Mouse (Mus musculus) liver, embryonic 14.5 days (tissue): Measurements from ENCODE around the gene Surf4. TPM values are rescaled to one million over a fixed set of nuclear protein-coding genes. Genes with fewer than 3 reads are reported as not detected.

Experiments
- ATAC-seq: fragments of 200-750 bp; cut with Nextera tagmentation; 2 replicates; pipeline ENCODE4 v1.8.0; 2017; ENCODE audit warnings: moderate number of reproducible peaks, mild to moderate bottlenecking, moderate library complexity; ENCODE audit not compliant: insufficient read depth
- DNase-seq, 3 experiments: peaks; one replicate each; pipeline ENCODE4 v3.0.0-alpha.2; 2012 to 2013; ENCODE audit warnings: low read depth in 3 of 3, low spot score in 3 of 3
- H3K27ac ChIP-seq: fragments of 300-500 bp; sonication (generic); 2 replicates; pipeline ENCODE4 v1.5.1; 2014; ENCODE audit warnings: moderate library complexity, mild to moderate bottlenecking, control low read depth, inconsistent platforms
- H3K27me3 ChIP-seq: fragments of 300-500 bp; sonication (generic); 2 replicates; pipeline ENCODE4 v1.6.1; 2014; ENCODE audit warnings: mild to moderate bottlenecking, low read length, moderate library complexity; ENCODE audit not compliant: control insufficient read depth, insufficient read depth
- H3K36me3 ChIP-seq: fragments of 300-500 bp; sonication (generic); replicated peaks from 2 replicates; pipeline ENCODE4 v1.6.1; 2014; ENCODE audit warnings: low read depth; ENCODE audit not compliant: control insufficient read depth, insufficient read depth
- H3K4me1 ChIP-seq, 2 experiments: fragments of 200-500 bp in 1 of 2; fragments of 300-500 bp in 1 of 2; sonication (generic) in 1 of 2; replicated peaks; 2 replicates each; pipeline ENCODE4 v1.6.1; 2012 to 2014; ENCODE audit warnings: antibody characterized with exemption in 1 of 2, inconsistent platforms in 1 of 2, low read length in 1 of 2; ENCODE audit not compliant: control insufficient read depth in 2 of 2, insufficient read depth in 2 of 2
- H3K4me2 ChIP-seq: fragments of 300-500 bp; sonication (generic); 2 replicates; pipeline ENCODE4 v1.6.1; 2014; ENCODE audit warnings: low read depth, mild to moderate bottlenecking, control low read depth, moderate library complexity
- H3K4me3 ChIP-seq, 2 experiments: fragments of 200-500 bp in 1 of 2; fragments of 300-500 bp in 1 of 2; sonication (generic) in 1 of 2; 2 replicates each; pipeline ENCODE4 v1.5.1; 2012 to 2014; ENCODE audit warnings: low read depth in 2 of 2, low read length in 2 of 2, mild to moderate bottlenecking in 2 of 2, control low read depth in 1 of 2, inconsistent platforms in 1 of 2, moderate library complexity in 1 of 2; ENCODE audit not compliant: insufficient read depth in 1 of 2
- H3K9ac ChIP-seq: fragments of 300-500 bp; sonication (generic); replicated peaks from 2 replicates; pipeline ENCODE4 v1.6.1; 2014; ENCODE audit warnings: mild to moderate bottlenecking, control low read depth, moderate library complexity
- H3K9me3 ChIP-seq: fragments of 300-500 bp; sonication (generic); 2 replicates; pipeline ENCODE4 v1.6.1; 2016; ENCODE audit warnings: low read length, mixed read lengths; ENCODE audit not compliant: control insufficient read depth
- CTCF ChIP-seq: IDR thresholded peaks from 2 replicates; pipeline ENCODE4 v1.5.1; 2016; ENCODE audit warnings: antibody characterized with exemption, low read depth, control low read depth
- EP300 ChIP-seq: IDR thresholded peaks from 2 replicates; pipeline ENCODE4 v1.6.1; 2016; ENCODE audit warnings: antibody characterized with exemption, low read depth
- WGBS: fragments of 180-500 bp; shearing (Covaris S2); extraction: QIAGEN DNeasy Blood & Tissue Kit; methylation state at CpG from one replicate; pipeline ENCODE4 v1.1.7; 2014; ENCODE audit not compliant: insufficient replicate concordance; 5-methylcytosine and 5-hydroxymethylcytosine counted together
- polyA plus RNA-seq, 2 experiments: library from polyadenylated mRNA; depleted of rRNA in 1 of 2; stranded (reverse) in 1 of 2; unstranded in 1 of 2; fragments of >200 nt; fragmentation: Nextera tagmentation in 1 of 2; extraction: Ambion mirVana in 1 of 2; gene quantifications; 2 replicates each; pipeline versions ENCODE4 v1.2.1 to v1.2.3; 2012 to 2014

Surf4 gene
- polyA plus RNA-seq (2012; rRNA removed): 46.5 and 53.4 TPM in 2 replicates
- polyA plus RNA-seq (2014; fragmentation: Nextera tagmentation; extraction: Ambion mirVana): 80.3 and 83.1 TPM in 2 replicates

- TF ChIP-seq CTCF (no peak), EP300 (no peak)
- peak; percentile 94 for ATAC-seq
- H3K27ac ChIP-seq: peak within 1 kb of the TSS; percentile 11
- no peaks in the 10 kb centered on the region for H3K27me3 ChIP-seq
- H3K4me3 ChIP-seq: peak within 1 kb of the TSS; percentile 76 to 79
- peaks cover 9 to 21% of the 10 kb centered on the region in 2 experiments for H3K4me1 ChIP-seq
- peak; percentile 85 to 87 (median 86) for DNase-seq
- WGBS: under 1% methylated on average over 68 of the region's 70 CpGs
- H3K4me2 ChIP-seq: peak within 1 kb of the TSS; percentile 80
- peaks cover 14% of the 10 kb centered on the region for H3K36me3 ChIP-seq
- H3K9me3 ChIP-seq: no peaks in the 10 kb centered on the region
- H3K9ac ChIP-seq: peak within 1 kb of the TSS; percentile 89
These were observed at the start of gene Surf4, which contains the start of gene Stkld1 for GRCm38 (mm10) chr2:26933304-26934055. Gene Surf4, minus strand, starts transcription at chr2:26933928. Gene Stkld1, plus strand, starts transcription at chr2:26934047.

DNA sequence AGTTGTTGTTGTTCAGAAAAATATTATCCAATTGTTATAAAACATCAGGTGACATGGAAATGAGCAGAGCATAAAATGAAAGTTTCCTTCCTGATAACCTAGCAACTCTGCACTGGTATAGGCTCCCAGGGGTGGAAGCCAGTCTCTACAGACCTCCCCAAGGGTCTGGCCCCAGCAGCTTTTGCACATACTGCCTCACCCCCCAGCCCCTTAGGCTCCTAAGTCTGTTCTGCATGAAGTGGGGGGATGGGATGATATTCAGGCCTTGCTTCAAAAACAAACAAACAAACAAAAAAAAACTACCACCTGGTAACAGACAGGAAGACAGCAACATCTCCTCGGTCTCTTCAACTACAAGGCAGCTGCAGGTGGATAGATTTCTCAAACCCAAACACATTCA is 46.6 kb upstream of the Surf4 start:
- H3K36me3 ChIP-seq: no peaks in the 10 kb centered on the region
- no peak overlapping the region for H3K27ac ChIP-seq
- H3K27me3 ChIP-seq: no peaks in the 10 kb centered on the region
- peaks cover 0 to 2% of the 10 kb centered on the region in 2 experiments; a peak in 1 of 4 replicates for H3K4me1 ChIP-seq
- WGBS: 41% methylated on average over 1 of the region's 1 CpGs
- H3K9ac ChIP-seq: no peak overlapping the region
- H3K4me3 ChIP-seq: no peak overlapping the region
- TF ChIP-seq CTCF: no peak
- no peak for TF ChIP-seq EP300
- DNase-seq (no peak), ATAC-seq (no peak)
- no peaks in the 10 kb centered on the region for H3K9me3 ChIP-seq
- no peak overlapping the region for H3K4me2 ChIP-seq

- DNase-seq (peak in 1 of 3 experiments; percentile 17), ATAC-seq (no peak)
- no peak overlapping the region for H3K27ac ChIP-seq
- H3K27me3 ChIP-seq: no peaks in the 10 kb centered on the region
- no peak overlapping the region for H3K9ac ChIP-seq
- no peak overlapping the region for H3K4me2 ChIP-seq
- TF ChIP-seq CTCF: no peak
- TF ChIP-seq EP300: no peak
- peaks cover 0 to 7% of the 10 kb centered on the region in 2 experiments; a peak in 2 of 4 replicates for H3K4me1 ChIP-seq
- no peaks in the 10 kb centered on the region for H3K36me3 ChIP-seq
- 14% methylated on average over 4 of the region's 4 CpGs for WGBS
- H3K9me3 ChIP-seq: no peaks in the 10 kb centered on the region
- H3K4me3 ChIP-seq: no peak overlapping the region
These were observed 40.2 kb upstream of the Surf4 start for GRCm38 (mm10) chr2:26973960-26974359.

DNA sequence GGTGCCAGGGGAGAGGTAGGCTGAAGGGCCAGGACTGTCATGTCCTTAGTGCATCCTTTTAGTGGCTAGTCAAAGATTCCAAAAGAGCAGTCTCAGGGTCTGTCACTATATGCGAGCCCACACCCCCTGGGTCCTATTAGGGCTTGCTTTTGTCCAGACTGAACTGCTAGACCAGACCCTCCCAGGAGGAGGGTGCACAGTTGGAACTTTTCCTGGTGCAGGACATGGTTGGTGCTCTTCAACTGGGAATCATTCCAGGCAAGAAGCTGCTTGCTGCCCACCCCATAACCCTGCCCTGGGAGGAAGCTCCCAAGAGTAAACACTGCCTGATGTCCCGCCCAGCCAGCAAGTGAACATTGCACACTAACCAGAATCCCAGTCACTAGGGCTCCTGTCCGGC is 39.4 kb upstream of the Surf4 start, which contains the start of gene Adamts13:
Gene Adamts13, plus strand, starts transcription at position 301 of the 400 bp plus-strand sequence.
- Histone ChIP-seq H3K4me3 (no peak within 1 kb of the TSS), H3K9ac (no peak within 1 kb of the TSS), H3K27me3 (no peaks in the 10 kb centered on the region), H3K4me1 (peaks cover 0 to 7% of the 10 kb centered on the region in 2 experiments; a peak in 2 of 4 replicates), H3K9me3 (no peaks in the 10 kb centered on the region), H3K27ac (no peak within 1 kb of the TSS), H3K4me2 (no peak within 1 kb of the TSS), H3K36me3 (no peaks in the 10 kb centered on the region)
- ATAC-seq (no peak), DNase-seq (no peak)
- TF ChIP-seq EP300 (no peak), CTCF (no peak)
- 32% methylated on average over 3 of the region's 3 CpGs for WGBS

DNA sequence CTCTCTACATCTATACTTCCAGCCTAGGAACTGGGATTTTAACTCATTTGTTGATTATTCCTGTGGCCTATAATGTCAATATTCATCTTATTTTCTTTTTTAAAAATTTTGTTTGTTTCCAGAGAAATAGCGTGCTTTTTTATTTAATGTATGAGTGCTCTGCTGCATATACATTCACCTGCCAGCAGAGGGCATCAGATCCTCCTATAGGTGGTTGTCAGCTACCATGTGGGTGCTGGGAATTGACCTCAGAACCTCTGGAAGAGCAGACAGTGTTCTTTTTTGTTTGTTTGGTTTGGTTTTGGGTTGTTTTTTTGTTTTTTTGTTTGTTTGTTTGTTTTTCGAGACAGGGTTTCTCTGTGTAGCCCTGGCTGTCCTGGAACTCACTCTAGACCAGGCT is 33.5 kb upstream of the Surf4 start:
- no peaks in the 10 kb centered on the region for H3K27me3 ChIP-seq
- no peaks in the 10 kb centered on the region for H3K9me3 ChIP-seq
- no peak overlapping the region for H3K27ac ChIP-seq
- ATAC-seq (no peak), DNase-seq (no peak)
- TF ChIP-seq CTCF: peak; percentile 43
- TF ChIP-seq EP300: no peak
- H3K4me2 ChIP-seq: no peak overlapping the region
- H3K36me3 ChIP-seq: no peaks in the 10 kb centered on the region
- H3K4me1 ChIP-seq: peaks cover 9 to 13% of the 10 kb centered on the region in 2 experiments
- WGBS: 59% methylated on average over 2 of the region's 2 CpGs
- no peak overlapping the region for H3K4me3 ChIP-seq
- H3K9ac ChIP-seq: no peak overlapping the region
